Mouse (Mus musculus) large intestine, adult 2 months (tissue): ENCODE data around the gene Trim21. TPM values are rescaled to one million over a fixed set of nuclear protein-coding genes. Genes with fewer than 3 reads are reported as not detected.
A peak's percentile ranks its signal among the peaks of the same experiment; 100 is the strongest.

Experiments
- DNase-seq: peaks from one replicate; pipeline ENCODE4 v3.0.0-alpha.2; 2012; ENCODE audit warnings: low read depth, low spot score
- WGBS: fragments of 180-500 bp; shearing (Covaris S2); methylation state at CpG from one replicate; pipeline ENCODE4 v1.1.7; 2018; 5-methylcytosine and 5-hydroxymethylcytosine counted together
- polyA plus RNA-seq: library from polyadenylated mRNA; depleted of rRNA; stranded (reverse); fragments of >200 nt; gene quantifications from 2 replicates; pipeline ENCODE4 v1.2.3, GENCODE M21; 2012; rRNA removed

Gene Trim21
- polyA plus RNA-seq, result 4.9 and 6.2 TPM in 2 replicates

GRCm38 (mm10) chr7:102564999-102565997 is at the start of gene Trim21:
Trim21 (minus strand) TSS chr7:102565486.
- DNase-seq, result peak; percentile 92
- 5% methylated on average over 10 of the region's 10 CpGs for WGBS

DNA sequence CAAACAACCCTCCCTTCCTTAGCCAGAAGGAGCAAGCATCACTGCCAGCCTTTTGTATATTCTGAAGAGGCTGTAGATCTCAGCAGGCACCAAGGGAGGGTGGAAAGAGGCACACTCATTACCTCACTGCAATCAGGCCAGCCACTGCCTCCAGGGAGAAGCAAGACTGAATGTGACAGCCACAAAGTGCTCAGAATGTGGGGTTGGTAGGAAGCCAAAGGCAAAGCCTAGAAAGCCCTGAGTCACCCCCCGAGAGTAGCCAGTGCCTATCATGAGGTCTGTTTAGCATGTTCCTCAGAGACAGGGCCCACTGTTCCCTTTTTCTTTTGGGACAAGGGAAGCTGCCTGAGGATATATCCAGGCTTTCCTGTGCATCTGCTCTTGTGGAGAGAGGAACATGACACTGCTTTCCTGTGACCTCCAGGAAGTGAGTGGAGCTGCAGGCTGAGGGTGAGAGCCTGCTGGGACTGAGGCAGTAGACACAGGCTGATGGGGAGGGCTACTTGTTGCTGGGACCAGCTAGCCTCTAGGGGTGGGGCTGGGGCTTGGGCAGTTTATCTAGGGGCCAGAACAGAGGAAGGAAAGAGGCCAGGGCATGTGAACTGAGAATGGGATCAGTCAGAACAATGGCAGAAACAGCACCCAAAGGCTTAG is 32.2 kb upstream of the Trim21 start, which contains the start of gene Olfr552:
Gene Olfr552 (plus strand): TSS at position 393 of the 654 bp plus-strand sequence.
- DNase-seq, result no peak
- WGBS, result 45% methylated on average over 1 of the region's 1 CpGs

DNA sequence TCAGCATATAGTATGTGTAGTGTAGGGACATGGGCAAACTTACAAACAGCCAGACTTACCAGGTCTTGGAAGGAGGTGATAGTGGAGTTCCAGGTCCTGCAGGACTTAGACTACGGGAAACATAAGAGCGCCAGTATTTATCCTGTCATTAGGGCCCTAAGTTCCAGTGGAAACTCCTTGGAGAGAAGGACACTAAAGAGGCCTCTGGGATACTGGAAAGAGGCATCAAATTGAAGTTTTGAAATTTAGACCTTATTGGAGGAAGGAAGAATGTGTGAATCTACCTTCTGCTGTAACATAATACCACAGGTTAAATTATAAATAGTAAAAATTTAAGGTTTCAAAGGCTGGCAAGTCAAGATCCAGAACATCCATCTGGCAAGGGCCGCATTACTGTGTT is 26.5 kb upstream of the Trim21 start, which contains the start of gene Olfr551:
Gene Olfr551 (minus strand): TSS at position 101 of the 400 bp plus-strand sequence.
- WGBS, result 91% methylated on average over 3 of the region's 3 CpGs
- no peak for DNase-seq

- WGBS, result 65% methylated on average over 6 of the region's 6 CpGs
- DNase-seq, result no peak
Measured at GRCm38 (mm10) chr7:102575998-102576397, 10.7 kb upstream of the Trim21 start.

- no peak for DNase-seq
- 81% methylated on average over 3 of the region's 3 CpGs for WGBS
Measured at GRCm38 (mm10) chr7:102573174-102573830, 8.0 kb upstream of the Trim21 start.

DNA sequence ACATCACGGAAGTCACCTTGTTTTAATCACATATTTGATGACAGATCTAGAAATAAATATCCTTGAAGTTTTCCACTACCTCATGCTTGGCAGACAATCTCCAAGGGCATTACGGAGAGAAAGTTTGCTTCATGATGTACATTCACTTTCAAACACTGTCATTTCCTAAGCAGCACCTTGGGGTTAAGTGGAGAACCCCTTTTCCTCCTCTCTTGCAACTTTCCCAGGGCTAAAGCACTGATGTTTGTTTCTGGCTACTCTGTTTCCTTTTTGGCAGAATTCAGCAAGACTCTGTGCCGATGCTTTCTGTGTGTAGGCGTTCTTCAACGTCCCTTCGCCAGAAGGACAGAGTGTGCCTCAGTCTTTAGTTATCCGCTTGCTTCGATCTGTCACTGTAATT is 5.9 kb upstream of the Trim21 start, which contains the start of gene Olfr550:
Gene Olfr550 (plus strand): TSS at position 301 of the 400 bp plus-strand sequence.
- WGBS, result 84% methylated on average over 8 of the region's 8 CpGs

DNA sequence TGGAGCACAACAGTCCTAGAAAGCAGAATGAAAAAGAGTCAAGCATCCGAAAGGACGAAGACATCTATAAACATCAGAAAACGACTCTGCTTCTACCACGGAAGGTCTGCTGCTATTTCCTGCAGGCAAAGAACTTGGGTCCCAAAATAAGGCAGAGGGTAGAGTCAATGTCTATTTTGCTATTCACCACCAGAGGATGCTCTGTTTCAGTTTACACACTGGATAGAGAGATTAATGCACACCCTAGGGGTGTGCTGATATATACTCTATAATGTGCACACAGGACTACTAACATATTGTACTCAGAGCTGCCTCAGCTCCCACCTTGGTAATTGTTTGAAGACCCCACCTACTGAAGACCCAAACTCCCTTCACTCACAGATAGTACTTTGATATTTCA is 933 bp upstream of the Trim21 start:
- WGBS, result 81% methylated on average over 4 of the region's 4 CpGs
- DNase-seq, result no peak

More for the DNA sequence above, 5.9 kb upstream of the Trim21 start, which contains the start of gene Olfr550:
- DNase-seq, result no peak

DNA sequence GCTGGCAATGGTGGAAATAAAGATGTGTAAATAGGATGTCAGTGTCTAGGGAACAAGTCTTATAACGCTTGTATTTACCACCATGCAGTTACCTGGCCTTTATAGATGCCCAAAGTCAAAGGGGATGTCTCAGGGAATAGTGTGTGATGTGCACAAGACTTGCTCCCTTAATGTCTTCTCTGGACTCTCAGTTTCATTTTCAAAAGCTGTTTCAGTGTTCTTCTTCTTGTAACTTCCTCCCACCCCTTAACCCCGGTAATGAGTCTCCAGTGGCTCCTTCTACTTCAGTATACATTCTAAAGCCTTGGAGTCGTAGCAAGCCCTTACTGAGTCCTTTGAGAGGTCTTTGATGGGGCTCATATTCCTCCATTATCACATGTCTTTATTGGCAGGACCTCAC is 12.0 kb downstream of the Trim21 start:
- whole genome bisulfite sequencing, result 62% methylated on average over 3 of the region's 3 CpGs
- DNase-seq, result no peak

GRCm38 (mm10) chr7:102549570-102549969 is 15.7 kb downstream of the Trim21 start, which contains the start of gene Olfr549:
Olfr549 (plus strand) TSS chr7:102549870.
- no peak for DNase-seq

GRCm38 (mm10) chr7:102541251-102541650 is 24.0 kb downstream of the Trim21 start:
- WGBS, result 40% methylated on average over 3 of the region's 3 CpGs
- no peak for DNase-seq

More at GRCm38 (mm10) chr7:102549570-102549969, 15.7 kb downstream of the Trim21 start, which contains the start of gene Olfr549:
- WGBS, result 84% methylated on average over 3 of the region's 3 CpGs

- WGBS, result 81% methylated on average over 2 of the region's 2 CpGs
- DNase-seq, result no peak
Measured at GRCm38 (mm10) chr7:102540596-102540995, 24.7 kb downstream of the Trim21 start, which contains the start of gene Olfr548-ps1. Olfr548-ps1 (plus strand) TSS chr7:102540896.

GRCm38 (mm10) chr7:102534449-102534848 is 30.8 kb downstream of the Trim21 start, which contains the start of gene Olfr547:
Olfr547 (plus strand) TSS chr7:102534749.
- DNase-seq, result no peak
- WGBS, result 34% methylated on average over 1 of the region's 1 CpGs

DNA sequence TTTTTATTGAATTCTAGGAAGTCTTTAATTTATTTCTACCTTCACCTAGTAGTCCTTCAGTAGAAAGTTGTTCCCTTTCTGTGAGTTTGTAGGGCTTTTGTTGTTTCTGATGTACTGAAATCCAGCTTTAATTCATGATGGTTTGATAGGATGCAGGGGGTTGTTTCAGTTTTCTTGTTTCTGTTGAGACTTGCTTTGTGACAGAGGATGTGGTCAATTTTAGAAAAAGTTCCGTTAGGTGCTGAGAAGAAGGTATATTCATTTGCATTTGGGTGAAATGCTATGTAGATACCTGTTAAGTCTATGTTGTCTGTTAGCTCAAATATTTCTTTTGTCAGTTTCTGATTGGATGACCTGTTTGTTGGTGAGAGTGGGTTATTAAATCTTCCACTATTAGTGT is 36.2 kb downstream of the Trim21 start:
- no peak for DNase-seq
- 79% methylated on average over 1 of the region's 1 CpGs for WGBS

GRCm38 (mm10) chr7:102517051-102517335 is 48.3 kb downstream of the Trim21 start:
- no peak for DNase-seq
- 70% methylated on average over 2 of the region's 2 CpGs for WGBS

DNA sequence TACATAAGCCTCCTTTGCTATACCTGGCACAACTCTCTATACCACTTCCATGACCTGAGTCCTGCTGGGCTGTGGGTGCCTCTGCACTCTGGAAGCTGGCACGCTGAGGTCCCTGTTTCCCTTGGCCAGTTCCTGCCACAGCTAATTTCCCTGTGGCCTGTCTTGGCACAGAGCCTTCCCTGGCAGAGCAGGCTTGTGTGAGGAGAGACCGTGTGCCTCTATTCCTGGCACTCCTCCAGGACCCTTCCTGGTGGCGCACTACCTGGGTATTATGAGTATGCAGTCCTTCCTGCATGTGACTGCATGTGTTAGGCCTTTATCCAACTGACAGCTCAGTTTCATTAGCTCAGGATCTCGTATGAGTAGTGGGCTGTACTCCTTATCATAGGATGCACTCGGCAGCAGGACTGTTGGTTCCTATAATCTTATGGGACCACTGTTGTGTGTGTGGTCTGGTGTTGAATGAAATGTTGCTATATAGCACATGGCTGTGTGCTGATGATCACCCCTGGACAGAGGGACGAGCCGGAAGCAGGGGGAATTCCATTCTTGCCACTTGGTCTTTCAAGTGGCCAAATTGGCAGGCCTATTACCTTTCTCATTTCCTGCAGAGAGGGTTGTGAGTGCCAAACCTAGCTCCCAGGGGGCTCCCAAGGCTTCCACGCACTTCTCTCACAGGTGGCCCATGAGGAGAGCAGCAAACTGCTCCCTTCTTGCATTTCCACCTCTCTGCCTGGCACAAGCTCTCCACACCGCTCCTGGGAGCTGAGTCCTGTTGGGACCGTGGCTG is 48.8 kb downstream of the Trim21 start:
- no peak for DNase-seq
- WGBS, result 54% methylated on average over 10 of the region's 10 CpGs

GRCm38 (mm10) chr7:102514144-102514543 is 51.1 kb downstream of the Trim21 start:
- no peak for DNase-seq
- WGBS, result 76% methylated on average over 4 of the region's 4 CpGs

- WGBS, result 1% methylated on average over 54 of the region's 54 CpGs
- DNase-seq, result peak; percentile 21
Measured at GRCm38 (mm10) chr7:102512814-102513435, 52.4 kb downstream of the Trim21 start.

DNA sequence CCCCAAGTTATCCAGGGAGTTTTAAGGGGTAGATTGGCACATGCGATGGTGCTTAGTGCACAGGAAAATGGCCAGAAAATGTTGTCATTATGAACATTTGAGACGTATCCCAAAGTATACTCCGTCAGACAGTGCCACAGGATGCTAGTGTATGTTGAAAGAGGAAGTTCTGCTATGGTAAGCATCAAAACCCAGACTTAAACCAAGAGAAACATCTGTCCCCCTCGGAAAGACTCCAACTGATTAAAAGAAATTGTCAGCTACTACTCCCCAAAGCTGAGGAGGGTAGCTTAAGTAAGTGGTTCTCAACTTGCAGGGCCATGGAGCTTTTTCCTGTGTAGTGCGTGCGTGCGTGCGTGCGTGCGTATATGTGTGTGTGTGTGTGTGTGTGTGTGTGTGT is 53.4 kb downstream of the Trim21 start:
- no peak for DNase-seq
- WGBS, result 93% methylated on average over 10 of the region's 10 CpGs
